ENCODE assay signal across 8 mouse cellular contexts in the genomic region with DNA sequence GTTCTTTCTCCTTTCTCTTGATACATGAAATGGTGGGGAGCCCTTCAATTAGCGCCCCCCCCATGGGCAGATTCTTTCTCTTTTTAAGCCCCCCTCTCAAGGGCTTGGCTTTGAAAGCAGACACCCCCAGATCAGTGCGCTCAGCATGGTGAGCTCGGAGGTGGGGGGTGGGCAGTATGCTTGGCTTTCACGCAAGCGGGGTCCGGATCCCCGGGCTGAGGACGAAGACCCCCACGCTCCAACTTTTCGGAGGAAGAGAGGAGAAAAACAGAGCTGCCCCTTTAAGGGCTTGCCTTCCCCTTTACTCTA. TPM values are rescaled to one million over a fixed set of nuclear protein-coding genes. Genes with fewer than 3 reads are reported as not detected.
DNase-seq lines count a peak whose midpoint lies in the region; ATAC-seq and TF ChIP-seq lines count a peak whose summit lies in the region.

No protein-coding gene starts in this region.

- peak overlapping the region; percentile 70 for H3K4me2 ChIP-seq in forebrain, postnatal 0 days (ENCODE audit: low read depth)
- peak overlapping the region; percentile 86 for H3K4me2 ChIP-seq in liver, postnatal 0 days (ENCODE audit: low read depth, low read length)

- H3K27ac ChIP-seq in gastrocnemius, adult 2 months = peak overlapping the region; percentile 93
- peak overlapping the region; percentile 83 for H3K27ac ChIP-seq in forebrain, postnatal 0 days (ENCODE audit: low read depth, low read length)
- peak overlapping the region; percentile 86 for H3K27ac ChIP-seq in liver, postnatal 0 days (ENCODE audit: low read depth)

- no peak for TF ChIP-seq EP300 in liver, postnatal 0 days (IDR thresholded peaks at IDR 0.05; ENCODE audit: low read depth)

- no peak for TF ChIP-seq CTCF in gastrocnemius, adult 2 months (IDR thresholded peaks at IDR 0.05)
- TF ChIP-seq CTCF in E14TG2a.4 (conservative IDR thresholded peaks at IDR 0.05; ENCODE audit: low read length) = no peak
- TF ChIP-seq CTCF in forebrain, postnatal 0 days (IDR thresholded peaks at IDR 0.05; ENCODE audit: low read depth) = no peak
- TF ChIP-seq CTCF in liver, postnatal 0 days (IDR thresholded peaks at IDR 0.05; ENCODE audit: low read depth) = no peak

- intact Hi-C loops in gastrocnemius, adult 2 months (cut with DNase I) = loop anchor here (5.0 to 10.0 kb wide), 2 partner anchors 52 to 244 kb away; no protein-coding TSS in a partner anchor

- H3K27me3 ChIP-seq in E14TG2a.4 (ENCODE audit: insufficient read depth, low read length) = peaks cover 56% of the 10 kb centered on the region
- no peaks in the 10 kb centered on the region for H3K27me3 ChIP-seq in forebrain, postnatal 0 days (ENCODE audit: insufficient read depth, low read length)
- 0 out of 2 replicates have a peak, but pooled peaks cover 2% of the 10 kb centered on the region for H3K27me3 ChIP-seq in liver, postnatal 0 days (ENCODE audit: insufficient read depth, low read length)

- DNase-seq in gastrocnemius, adult 2 months = no peak
- no peak for DNase-seq in gastrocnemius, postnatal 10 days
- no peak for DNase-seq in forebrain, postnatal 0 days
- DNase-seq in liver, postnatal 0 days = no peak
- DNase-seq in frontal cortex, postnatal 14 days (ENCODE audit: low spot score in 2 of 2) = no peak
- DNase-seq in kidney, postnatal 14 days = no peak

- no peak for ATAC-seq in forebrain, postnatal 0 days
- no peak for ATAC-seq in liver, postnatal 0 days
- no peak for ATAC-seq in erythroid progenitor cell, adult 5-6 weeks (replicated peaks; ENCODE audit: low FRiP score, poor library complexity, severe bottlenecking)

- peak overlapping the region; percentile 74 for H3K4me3 ChIP-seq in gastrocnemius, adult 2 months
- H3K4me3 ChIP-seq in E14TG2a.4 (replicated peaks; ENCODE audit: low read length) = peak overlapping the region; percentile 84
- H3K4me3 ChIP-seq in forebrain, postnatal 0 days (ENCODE audit: low read depth, low read length) = peak overlapping the region; percentile 71
- H3K4me3 ChIP-seq in liver, postnatal 0 days (ENCODE audit: low read depth, low read length) = peak overlapping the region; percentile 75

- no peaks in the 10 kb centered on the region for H3K9me3 ChIP-seq in E14TG2a.4 (ENCODE audit: low read length)
- H3K9me3 ChIP-seq in forebrain, postnatal 0 days (ENCODE audit: low read length) = no peaks in the 10 kb centered on the region
- H3K9me3 ChIP-seq in liver, postnatal 0 days (ENCODE audit: low read length) = no peaks in the 10 kb centered on the region

- peaks cover 27% of the 10 kb centered on the region for H3K4me1 ChIP-seq in E14TG2a.4 (replicated peaks; ENCODE audit: low read depth, low read length)
- peaks cover 11% of the 10 kb centered on the region for H3K4me1 ChIP-seq in forebrain, postnatal 0 days (ENCODE audit: insufficient read depth)
- H3K4me1 ChIP-seq in liver, postnatal 0 days (ENCODE audit: insufficient read depth) = peaks cover 6% of the 10 kb centered on the region; the same call in 1 of the 2 replicates

- peak overlapping the region; percentile 80 for H3K9ac ChIP-seq in forebrain, postnatal 0 days
- H3K9ac ChIP-seq in liver, postnatal 0 days (replicated peaks) = peak overlapping the region; percentile 72

- H3K36me3 ChIP-seq in E14TG2a.4 (ENCODE audit: insufficient read depth, low read length) = no peaks in the 10 kb centered on the region
- H3K36me3 ChIP-seq in forebrain, postnatal 0 days (ENCODE audit: insufficient read depth) = no peaks in the 10 kb centered on the region
- no peaks in the 10 kb centered on the region for H3K36me3 ChIP-seq in liver, postnatal 0 days (replicated peaks; ENCODE audit: insufficient read depth, low read length)

- WGBS in forebrain, postnatal 0 days = 2% methylated on average over 10 of the region's 10 CpGs
- 0% methylated on average over 10 of the region's 10 CpGs for WGBS in liver, postnatal 0 days (ENCODE audit: insufficient replicate concordance)

RNA-seq across cellular contexts. Expression of gene Peli2, which starts 0.2 kb away (rescaled TPM):
- 10 to 100 TPM; 15.0 to 17.6 TPM for total RNA-seq in gastrocnemius, adult 2 months (2021)
- total RNA-seq in gastrocnemius, postnatal 10 days (2021) = 10 to 100 TPM; 15.9 to 18.3 TPM
- 12.2 and 16.4 TPM in 2 replicates for total RNA-seq in forebrain, postnatal 0 days (2014; rRNA removed)
- 6.6 and 8.8 TPM in 2 replicates for polyA plus RNA-seq in forebrain, postnatal 0 days (2015; fragmentation: Nextera tagmentation; extraction: Ambion mirVana)
- 1.5 and 2.8 TPM in 2 replicates for polyA plus RNA-seq in liver, postnatal 0 days (2015; fragmentation: Nextera tagmentation; extraction: Ambion mirVana)
- 0.72 and 2.5 TPM in 2 replicates for total RNA-seq in erythroid progenitor cell, adult 5-6 weeks (2015; ENCODE audit: low replicate concordance)
- 0.64 and 1.1 TPM in 2 replicates for total RNA-seq in erythroid progenitor cell, adult 5-6 weeks (2017; ENCODE audit: low replicate concordance)
